Mouse (Mus musculus): ENCODE data around the gene Clip1.

Gene Clip1

GRCm38 (mm10) chr5:123679546-123680263 is 4.7 kb downstream of the Clip1 start:
- peaks cover 8% of the 10 kb centered on the region for H3K4me1 ChIP-seq (replicated peaks; ENCODE audit: low read depth, low read length)
- TF ChIP-seq POU5F1 (IDR thresholded peaks at IDR 0.05; ENCODE audit: borderline replicate concordance, low read length) (no peak), CTCF (conservative IDR thresholded peaks at IDR 0.05; ENCODE audit: low read length) (no peak), NANOG (IDR thresholded peaks at IDR 0.05; ENCODE audit: borderline replicate concordance, low read length) (no peak)
- peaks cover 33% of the 10 kb centered on the region for H3K27me3 ChIP-seq (ENCODE audit: insufficient read depth, low read length)
- no peak overlapping the region for H3K4me3 ChIP-seq (replicated peaks; ENCODE audit: low read length)
- no peaks in the 10 kb centered on the region for H3K36me3 ChIP-seq (ENCODE audit: insufficient read depth, low read length)
- no peaks in the 10 kb centered on the region for H3K9me3 ChIP-seq (ENCODE audit: low read length)

GRCm38 (mm10) chr5:123679106-123679505 is 5.3 kb downstream of the Clip1 start:
- Histone ChIP-seq H3K36me3 (ENCODE audit: insufficient read depth, low read length) (no peaks in the 10 kb centered on the region), H3K4me3 (replicated peaks; ENCODE audit: low read length) (no peak overlapping the region), H3K4me1 (replicated peaks; ENCODE audit: low read depth, low read length) (0 out of 2 replicates have a peak, but pooled peaks cover 4% of the 10 kb centered on the region), H3K27me3 (ENCODE audit: insufficient read depth, low read length) (peaks cover 28% of the 10 kb centered on the region), H3K9me3 (ENCODE audit: low read length) (no peaks in the 10 kb centered on the region)
- TF ChIP-seq CTCF (conservative IDR thresholded peaks at IDR 0.05; ENCODE audit: low read length) (no peak), POU5F1 (IDR thresholded peaks at IDR 0.05; ENCODE audit: borderline replicate concordance, low read length) (no peak), NANOG (IDR thresholded peaks at IDR 0.05; ENCODE audit: borderline replicate concordance, low read length) (no peak)

- no peak for TF ChIP-seq NANOG (IDR thresholded peaks at IDR 0.05; ENCODE audit: borderline replicate concordance, low read length)
- TF ChIP-seq POU5F1 (IDR thresholded peaks at IDR 0.05; ENCODE audit: borderline replicate concordance, low read length), result no peak
- TF ChIP-seq CTCF (conservative IDR thresholded peaks at IDR 0.05; ENCODE audit: low read length), result no peak
- Histone ChIP-seq H3K9me3 (ENCODE audit: low read length) (no peaks in the 10 kb centered on the region), H3K4me1 (replicated peaks; ENCODE audit: low read depth, low read length) (peaks cover 8% of the 10 kb centered on the region), H3K27me3 (ENCODE audit: insufficient read depth, low read length) (no peaks in the 10 kb centered on the region), H3K4me3 (replicated peaks; ENCODE audit: low read length) (no peak overlapping the region), H3K36me3 (ENCODE audit: insufficient read depth, low read length) (no peaks in the 10 kb centered on the region)
Measured at GRCm38 (mm10) chr5:123675717-123676116, 8.7 kb downstream of the Clip1 start.

- no peaks in the 10 kb centered on the region for H3K27me3 ChIP-seq (ENCODE audit: insufficient read depth, low read length)
- H3K4me3 ChIP-seq (replicated peaks; ENCODE audit: low read length), result no peak overlapping the region
- no peak for TF ChIP-seq POU5F1 (IDR thresholded peaks at IDR 0.05; ENCODE audit: borderline replicate concordance, low read length)
- H3K9me3 ChIP-seq (ENCODE audit: low read length), result no peaks in the 10 kb centered on the region
- H3K4me1 ChIP-seq (replicated peaks; ENCODE audit: low read depth, low read length), result peaks cover 9% of the 10 kb centered on the region
- H3K36me3 ChIP-seq (ENCODE audit: insufficient read depth, low read length), result no peaks in the 10 kb centered on the region
Measured at GRCm38 (mm10) chr5:123675221-123675620, 9.2 kb downstream of the Clip1 start.

GRCm38 (mm10) chr5:123671473-123671820 is 13.0 kb downstream of the Clip1 start:
- H3K4me1 ChIP-seq (replicated peaks; ENCODE audit: low read depth, low read length), result peaks cover 9% of the 10 kb centered on the region
- TF ChIP-seq CTCF (conservative IDR thresholded peaks at IDR 0.05; ENCODE audit: low read length) (no peak), NANOG (IDR thresholded peaks at IDR 0.05; ENCODE audit: borderline replicate concordance, low read length) (no peak), POU5F1 (IDR thresholded peaks at IDR 0.05; ENCODE audit: borderline replicate concordance, low read length) (no peak)
- H3K4me3 ChIP-seq (replicated peaks; ENCODE audit: low read length), result no peak overlapping the region
- no peaks in the 10 kb centered on the region for H3K9me3 ChIP-seq (ENCODE audit: low read length)
- H3K36me3 ChIP-seq (ENCODE audit: insufficient read depth, low read length), result no peaks in the 10 kb centered on the region
- no peaks in the 10 kb centered on the region for H3K27me3 ChIP-seq (ENCODE audit: insufficient read depth, low read length)

GRCm38 (mm10) chr5:123670800-123671472 is 13.5 kb downstream of the Clip1 start:
- TF ChIP-seq NANOG (IDR thresholded peaks at IDR 0.05; ENCODE audit: borderline replicate concordance, low read length) (no peak), POU5F1 (IDR thresholded peaks at IDR 0.05; ENCODE audit: borderline replicate concordance, low read length) (no peak), CTCF (conservative IDR thresholded peaks at IDR 0.05; ENCODE audit: low read length) (no peak)
- Histone ChIP-seq H3K27me3 (ENCODE audit: insufficient read depth, low read length) (no peaks in the 10 kb centered on the region), H3K4me1 (replicated peaks; ENCODE audit: low read depth, low read length) (peaks cover 9% of the 10 kb centered on the region), H3K36me3 (ENCODE audit: insufficient read depth, low read length) (no peaks in the 10 kb centered on the region), H3K9me3 (ENCODE audit: low read length) (no peaks in the 10 kb centered on the region), H3K4me3 (replicated peaks; ENCODE audit: low read length) (no peak overlapping the region)

- no peaks in the 10 kb centered on the region for H3K9me3 ChIP-seq (ENCODE audit: low read length)
- peaks cover 9% of the 10 kb centered on the region for H3K4me1 ChIP-seq (replicated peaks; ENCODE audit: low read depth, low read length)
- no peaks in the 10 kb centered on the region for H3K36me3 ChIP-seq (ENCODE audit: insufficient read depth, low read length)
- no peaks in the 10 kb centered on the region for H3K27me3 ChIP-seq (ENCODE audit: insufficient read depth, low read length)
- no peak overlapping the region for H3K4me3 ChIP-seq (replicated peaks; ENCODE audit: low read length)
- TF ChIP-seq POU5F1 (IDR thresholded peaks at IDR 0.05; ENCODE audit: borderline replicate concordance, low read length) (no peak), CTCF (conservative IDR thresholded peaks at IDR 0.05; ENCODE audit: low read length) (no peak), NANOG (IDR thresholded peaks at IDR 0.05; ENCODE audit: borderline replicate concordance, low read length) (no peak)
Measured at GRCm38 (mm10) chr5:123669991-123670799, 14.2 kb downstream of the Clip1 start.

GRCm38 (mm10) chr5:123667915-123668314 is 16.5 kb downstream of the Clip1 start:
- Histone ChIP-seq H3K27me3 (ENCODE audit: insufficient read depth, low read length) (no peaks in the 10 kb centered on the region), H3K4me1 (replicated peaks; ENCODE audit: low read depth, low read length) (peaks cover 9% of the 10 kb centered on the region), H3K9me3 (ENCODE audit: low read length) (no peaks in the 10 kb centered on the region), H3K36me3 (ENCODE audit: insufficient read depth, low read length) (no peaks in the 10 kb centered on the region), H3K4me3 (replicated peaks; ENCODE audit: low read length) (no peak overlapping the region)
- TF ChIP-seq CTCF (conservative IDR thresholded peaks at IDR 0.05; ENCODE audit: low read length) (no peak), POU5F1 (IDR thresholded peaks at IDR 0.05; ENCODE audit: borderline replicate concordance, low read length) (no peak), NANOG (IDR thresholded peaks at IDR 0.05; ENCODE audit: borderline replicate concordance, low read length) (no peak)

Data from E14TG2a.4 (cell line).